Mouse (Mus musculus) CD4-positive helper T cell, adult 2 months (primary cell): ENCODE measurements at regions not wholly inside any gene's neighbourhood (a gene's known extent, or its start where the extent isn't known, plus 50 kb on each side); places are given as distances from the start of the nearest gene placed in this dataset.

Experiments
- DNase-seq: peaks from one replicate; pipeline ENCODE4 v3.0.0-alpha.2; 2012; ENCODE audit warnings: low read depth, missing footprints, low spot score

- DNase-seq = peak; percentile 84
Observed at GRCm38 (mm10) chr3:52929827-52930605, 87.0 kb downstream of the Cog6 start.

- DNase-seq = peak; percentile 60
Observed at GRCm38 (mm10) chr3:52927361-52927841, 89.6 kb downstream of the Cog6 start.

GRCm38 (mm10) chr3:52926549-52926948, 90.5 kb downstream of the Cog6 start:
- no peak for DNase-seq

- peak; percentile 51 for DNase-seq
Observed at GRCm38 (mm10) chr3:52925223-52925622, 91.8 kb downstream of the Cog6 start.

- no peak for DNase-seq
Observed at GRCm38 (mm10) chr3:52924631-52925030, 92.4 kb downstream of the Cog6 start.

- no peak for DNase-seq
Observed at GRCm38 (mm10) chr3:52923824-52924559, 93.0 kb downstream of the Cog6 start.

- no peak for DNase-seq
Observed at GRCm38 (mm10) chr3:52922411-52922810, 94.6 kb downstream of the Cog6 start.

- no peak for DNase-seq
Observed at GRCm38 (mm10) chr3:52906823-52907564, 110.0 kb downstream of the Cog6 start.

- DNase-seq = no peak
Observed at GRCm38 (mm10) chr3:52904028-52904427, 113.0 kb downstream of the Cog6 start.

GRCm38 (mm10) chr3:52897665-52898064, 119.4 kb downstream of the Cog6 start:
- no peak for DNase-seq

GRCm38 (mm10) chr3:52896462-52896861, 120.6 kb downstream of the Cog6 start:
- no peak for DNase-seq

- DNase-seq = no peak
Observed at GRCm38 (mm10) chr3:52895751-52896150, 121.3 kb downstream of the Cog6 start.

GRCm38 (mm10) chr3:52894812-52895211, 122.2 kb downstream of the Cog6 start:
- no peak for DNase-seq

- DNase-seq = no peak
Observed at GRCm38 (mm10) chr3:52889156-52889715, 127.8 kb downstream of the Cog6 start.

- DNase-seq = peak; percentile 26
Observed at GRCm38 (mm10) chr3:52881981-52882380, 135.1 kb downstream of the Cog6 start.

GRCm38 (mm10) chr3:52881139-52881538, 135.9 kb downstream of the Cog6 start:
- peak; percentile 15 for DNase-seq

- DNase-seq = no peak
Observed at GRCm38 (mm10) chr3:52879700-52880099, 137.3 kb downstream of the Cog6 start.

- DNase-seq = peak; percentile 91
Observed at GRCm38 (mm10) chr3:52878334-52878733, 138.7 kb downstream of the Cog6 start.

- no peak for DNase-seq
Observed at GRCm38 (mm10) chr3:52872260-52872659, 144.8 kb downstream of the Cog6 start.

GRCm38 (mm10) chr3:52863146-52863849, 153.7 kb downstream of the Cog6 start:
- peak; percentile 38 for DNase-seq

- no peak for DNase-seq
Observed at GRCm38 (mm10) chr3:52862026-52862425, 155.0 kb downstream of the Cog6 start.
